Mouse (Mus musculus) neural tube, embryonic 12.5 days (tissue): ENCODE measurements around the gene Olfr524. TPM values are rescaled to one million over a fixed set of nuclear protein-coding genes. Genes with fewer than 3 reads are reported as not detected.

ENCODE experiments used
- ATAC-seq: fragments of 200-750 bp; cut with Nextera tagmentation; 2 replicates; pipeline ENCODE4 v1.8.0; 2017; ENCODE audit warnings: low read depth, mild to moderate bottlenecking, moderate TSS enrichment, moderate library complexity; ENCODE audit not compliant: low FRiP score
- H3K27ac ChIP-seq: fragments of 300-500 bp; sonication (generic); 2 replicates; pipeline ENCODE4 v1.5.1; 2016
- H3K27me3 ChIP-seq: fragments of 300-500 bp; sonication (generic); replicated peaks from 2 replicates; pipeline ENCODE4 v1.6.1; 2016; ENCODE audit warnings: mild to moderate bottlenecking
- H3K36me3 ChIP-seq: fragments of 300-500 bp; sonication (generic); 2 replicates; pipeline ENCODE4 v1.6.1; 2016; ENCODE audit warnings: mild to moderate bottlenecking
- H3K4me1 ChIP-seq: fragments of 300-500 bp; sonication (generic); 2 replicates; pipeline ENCODE4 v1.6.1; 2016
- H3K4me2 ChIP-seq: fragments of 300-500 bp; sonication (generic); replicated peaks from 2 replicates; pipeline ENCODE4 v1.6.1; 2016; ENCODE audit warnings: mild to moderate bottlenecking
- H3K4me3 ChIP-seq: fragments of 300-500 bp; sonication (generic); 2 replicates; pipeline ENCODE4 v1.5.1; 2016
- H3K9ac ChIP-seq: fragments of 300-500 bp; sonication (generic); 2 replicates; pipeline ENCODE4 v1.6.1; 2016; ENCODE audit warnings: mild to moderate bottlenecking
- H3K9me3 ChIP-seq: fragments of 300-500 bp; sonication (generic); 2 replicates; pipeline ENCODE4 v1.6.1; 2016; ENCODE audit warnings: mild to moderate bottlenecking
- WGBS: fragments of 180-500 bp; shearing (Covaris S2); methylation state at CpG from one replicate; pipeline ENCODE4 v1.1.7; 2016; 5-methylcytosine and 5-hydroxymethylcytosine counted together
- polyA plus RNA-seq: library from polyadenylated mRNA; unstranded; fragments of >200 nt; fragmentation: Nextera tagmentation; extraction: Ambion mirVana; gene quantifications from 2 replicates; pipeline ENCODE4 v1.2.1, GENCODE M21; 2016

Olfr524 gene
- polyA plus RNA-seq, 1 experiment from 2014 or later = not detected

DNA sequence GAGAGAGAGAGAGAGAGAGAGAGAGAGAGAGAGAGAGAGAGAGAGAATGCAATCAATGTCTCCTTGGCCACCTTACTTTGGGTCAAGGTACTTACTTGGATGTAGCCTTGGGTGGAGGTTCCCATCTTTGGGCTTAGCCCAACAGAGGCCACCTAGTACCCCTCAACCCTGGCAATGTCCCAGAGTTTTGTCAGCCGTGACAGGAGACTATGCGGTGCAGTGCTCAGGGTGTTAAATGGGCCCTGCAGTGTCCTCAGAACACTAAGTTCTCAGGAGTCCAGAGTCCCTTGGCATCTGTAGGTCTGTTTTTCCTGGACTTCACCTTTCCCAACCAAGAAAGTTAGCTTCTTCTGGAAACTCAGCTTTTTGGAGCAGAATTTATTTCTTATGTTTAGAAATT, 26.6 kb downstream of the Olfr524 start:
- Histone ChIP-seq H3K27ac (no peak overlapping the region), H3K36me3 (no peaks in the 10 kb centered on the region), H3K4me3 (no peak overlapping the region), H3K4me1 (no peaks in the 10 kb centered on the region), H3K9me3 (no peaks in the 10 kb centered on the region), H3K4me2 (no peak overlapping the region), H3K27me3 (no peaks in the 10 kb centered on the region), H3K9ac (no peak overlapping the region)
- WGBS = 88% methylated on average over 2 of the region's 2 CpGs
- ATAC-seq = no peak

DNA sequence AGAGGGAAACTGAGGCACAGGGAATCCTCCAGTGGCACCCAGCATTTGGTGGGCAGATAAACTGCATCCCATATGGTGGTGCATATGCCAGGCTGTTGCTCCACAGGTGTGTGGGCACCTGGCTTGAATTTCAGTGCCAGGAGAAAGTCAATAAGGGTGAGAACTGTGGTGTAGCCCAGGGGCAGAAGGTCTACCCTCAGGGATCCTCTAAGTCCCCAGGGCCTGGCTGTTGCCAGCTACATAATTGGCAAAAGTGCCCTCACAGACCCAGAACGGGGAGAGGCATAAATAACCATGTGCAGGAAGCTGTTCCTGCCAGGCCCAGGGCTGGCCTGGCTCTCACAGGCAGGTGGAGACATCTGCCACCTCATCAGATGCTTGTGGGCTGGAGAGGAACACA, 32.8 kb downstream of the Olfr524 start, which contains the start of gene Olfr523:
TSS of gene Olfr523 (plus strand) at position 282 of the 400 bp plus-strand sequence.
- Histone ChIP-seq H3K27ac (no peak within 1 kb of the TSS), H3K4me2 (no peak within 1 kb of the TSS), H3K4me3 (no peak within 1 kb of the TSS), H3K9me3 (no peaks in the 10 kb centered on the region), H3K4me1 (no peaks in the 10 kb centered on the region), H3K9ac (no peak within 1 kb of the TSS), H3K27me3 (no peaks in the 10 kb centered on the region), H3K36me3 (no peaks in the 10 kb centered on the region)
- ATAC-seq = no peak
- WGBS = 42% methylated on average over 1 of the region's 1 CpGs

DNA sequence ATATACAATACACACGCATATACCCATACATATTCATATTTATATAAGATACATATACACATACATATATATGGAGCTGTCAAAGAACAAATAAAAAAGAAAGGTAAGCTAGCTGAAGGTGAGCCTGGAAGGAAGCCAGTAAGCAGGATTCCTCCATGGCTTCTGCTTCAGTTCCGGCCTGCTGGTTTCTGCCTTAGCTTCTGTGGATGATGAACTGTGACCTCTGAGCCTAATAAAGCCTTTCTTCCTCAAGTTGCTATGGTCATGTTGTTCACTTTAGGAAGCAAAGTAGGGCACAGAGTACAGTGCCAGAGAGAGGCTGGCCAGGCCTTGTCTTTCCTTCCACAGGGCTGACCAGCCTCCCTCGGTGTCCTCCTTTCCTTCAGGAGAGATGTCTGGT, 34.9 kb downstream of the Olfr524 start:
- no peaks in the 10 kb centered on the region for H3K27me3 ChIP-seq

DNA sequence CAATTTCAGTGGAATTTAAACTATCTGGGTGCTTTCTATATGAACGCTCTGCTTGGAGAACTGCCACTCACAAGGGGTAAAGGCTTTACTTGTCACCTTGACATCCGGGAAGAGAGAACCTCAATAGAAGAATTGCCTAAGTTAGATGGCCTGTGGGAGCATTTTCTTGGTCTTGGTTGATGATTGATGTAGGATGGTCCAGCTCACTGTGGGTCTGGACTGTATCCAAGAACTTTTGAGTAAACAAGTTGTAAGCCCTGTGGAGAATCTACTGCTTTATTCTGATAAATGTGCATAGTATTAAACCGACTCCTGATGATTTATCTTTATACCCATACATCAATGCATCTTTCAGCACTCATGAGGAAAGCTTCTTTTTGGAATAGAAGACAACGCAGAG, 36.4 kb downstream of the Olfr524 start:
- no peak overlapping the region for H3K27ac ChIP-seq
- H3K4me1 ChIP-seq = no peaks in the 10 kb centered on the region
- no peak for ATAC-seq
- no peak overlapping the region for H3K4me2 ChIP-seq
- 89% methylated on average over 4 of the region's 4 CpGs for WGBS
- H3K9ac ChIP-seq = no peak overlapping the region
- H3K9me3 ChIP-seq = no peaks in the 10 kb centered on the region
- H3K4me3 ChIP-seq = no peak overlapping the region
- no peaks in the 10 kb centered on the region for H3K36me3 ChIP-seq
- H3K27me3 ChIP-seq = no peaks in the 10 kb centered on the region

More for the DNA sequence above, 34.9 kb downstream of the Olfr524 start:
- no peaks in the 10 kb centered on the region for H3K4me1 ChIP-seq
- ATAC-seq = no peak
- H3K9me3 ChIP-seq = no peaks in the 10 kb centered on the region
- H3K27ac ChIP-seq = no peak overlapping the region
- H3K9ac ChIP-seq = no peak overlapping the region
- no peaks in the 10 kb centered on the region for H3K36me3 ChIP-seq
- H3K4me2 ChIP-seq = no peak overlapping the region
- 98% methylated on average over 3 of the region's 3 CpGs for WGBS
- no peak overlapping the region for H3K4me3 ChIP-seq

DNA sequence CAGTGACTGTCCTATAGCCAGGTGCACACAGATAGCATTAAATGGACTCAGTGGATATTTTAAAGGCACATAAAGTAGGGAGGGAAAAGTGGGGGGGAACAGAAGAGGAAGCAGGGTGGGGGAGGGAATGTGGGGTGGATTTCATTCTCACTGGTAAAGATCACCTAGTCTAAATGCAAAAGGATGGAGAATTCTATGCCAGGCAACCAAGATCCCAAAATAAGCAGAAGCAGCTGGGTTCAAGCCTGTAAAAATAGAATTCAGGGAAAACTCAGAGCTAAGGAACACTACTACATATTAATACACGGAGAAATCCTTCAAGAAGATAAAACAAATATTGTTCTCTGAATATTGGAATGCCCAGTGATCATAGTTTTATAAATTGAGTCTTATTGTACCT, 37.8 kb downstream of the Olfr524 start:
- no peak overlapping the region for H3K27ac ChIP-seq
- H3K9ac ChIP-seq = no peak overlapping the region
- no peaks in the 10 kb centered on the region for H3K36me3 ChIP-seq
- no peak overlapping the region for H3K4me2 ChIP-seq
- no peaks in the 10 kb centered on the region for H3K9me3 ChIP-seq
- H3K4me1 ChIP-seq = no peaks in the 10 kb centered on the region
- 80% methylated on average over 1 of the region's 1 CpGs for WGBS
- H3K4me3 ChIP-seq = no peak overlapping the region
- ATAC-seq = no peak
- H3K27me3 ChIP-seq = no peaks in the 10 kb centered on the region

DNA sequence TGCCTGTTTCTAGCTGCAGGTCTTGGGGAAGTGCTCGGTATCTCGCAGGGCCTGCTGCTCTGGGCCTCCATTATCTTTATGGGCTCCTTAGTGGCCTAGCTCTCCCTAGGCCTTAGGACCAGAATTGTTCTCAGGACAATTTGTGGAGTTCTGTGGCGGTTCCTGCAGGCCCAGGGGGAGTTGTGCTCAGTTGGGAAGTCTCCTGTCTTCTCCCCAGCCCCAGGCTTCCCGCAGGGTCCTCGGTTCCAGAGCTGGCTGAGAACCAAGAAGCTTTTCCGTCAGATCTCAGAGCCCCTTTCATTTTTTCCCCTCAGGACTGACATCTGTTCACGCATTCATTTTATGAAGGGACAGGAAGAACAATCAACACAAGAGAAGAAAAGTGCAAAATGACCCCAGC, 41.1 kb downstream of the Olfr524 start, which contains the start of gene Olfr522:
TSS of gene Olfr522 (minus strand) at position 101 of the 400 bp plus-strand sequence.
- no peak within 1 kb of the TSS for H3K27ac ChIP-seq
- no peak within 1 kb of the TSS for H3K4me2 ChIP-seq
- H3K36me3 ChIP-seq = no peaks in the 10 kb centered on the region
- WGBS = 76% methylated on average over 7 of the region's 7 CpGs
- H3K4me3 ChIP-seq = no peak within 1 kb of the TSS
- no peaks in the 10 kb centered on the region for H3K27me3 ChIP-seq
- H3K9me3 ChIP-seq = no peaks in the 10 kb centered on the region
- no peak for ATAC-seq
- H3K4me1 ChIP-seq = no peaks in the 10 kb centered on the region
- H3K9ac ChIP-seq = no peak within 1 kb of the TSS

DNA sequence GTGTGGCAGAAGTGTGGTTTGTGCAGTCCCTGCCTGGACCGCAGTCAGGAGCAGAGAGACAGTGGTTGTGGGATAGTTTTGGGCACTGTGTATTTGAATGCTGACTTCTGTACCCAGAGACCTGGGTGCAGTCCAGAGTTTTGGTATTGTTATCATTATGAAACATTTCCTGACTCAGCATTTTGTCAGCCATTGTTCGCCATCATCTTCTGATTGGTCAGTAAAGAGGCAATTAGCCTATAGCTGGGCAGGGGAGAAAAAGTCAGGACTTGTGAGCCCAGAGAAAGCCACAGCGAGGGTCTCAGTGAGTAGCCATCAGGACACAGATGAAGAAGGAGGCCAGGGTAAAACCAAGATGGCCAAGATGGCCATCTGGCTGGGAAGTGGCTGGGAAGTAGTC, 45.4 kb downstream of the Olfr524 start:
- no peaks in the 10 kb centered on the region for H3K36me3 ChIP-seq
- H3K4me3 ChIP-seq = no peak overlapping the region
- H3K4me2 ChIP-seq = no peak overlapping the region
- no peaks in the 10 kb centered on the region for H3K4me1 ChIP-seq
- no peak overlapping the region for H3K27ac ChIP-seq
- no peaks in the 10 kb centered on the region for H3K27me3 ChIP-seq
- WGBS = 85% methylated on average over 3 of the region's 3 CpGs
- ATAC-seq = no peak
- no peaks in the 10 kb centered on the region for H3K9me3 ChIP-seq
- H3K9ac ChIP-seq = no peak overlapping the region

DNA sequence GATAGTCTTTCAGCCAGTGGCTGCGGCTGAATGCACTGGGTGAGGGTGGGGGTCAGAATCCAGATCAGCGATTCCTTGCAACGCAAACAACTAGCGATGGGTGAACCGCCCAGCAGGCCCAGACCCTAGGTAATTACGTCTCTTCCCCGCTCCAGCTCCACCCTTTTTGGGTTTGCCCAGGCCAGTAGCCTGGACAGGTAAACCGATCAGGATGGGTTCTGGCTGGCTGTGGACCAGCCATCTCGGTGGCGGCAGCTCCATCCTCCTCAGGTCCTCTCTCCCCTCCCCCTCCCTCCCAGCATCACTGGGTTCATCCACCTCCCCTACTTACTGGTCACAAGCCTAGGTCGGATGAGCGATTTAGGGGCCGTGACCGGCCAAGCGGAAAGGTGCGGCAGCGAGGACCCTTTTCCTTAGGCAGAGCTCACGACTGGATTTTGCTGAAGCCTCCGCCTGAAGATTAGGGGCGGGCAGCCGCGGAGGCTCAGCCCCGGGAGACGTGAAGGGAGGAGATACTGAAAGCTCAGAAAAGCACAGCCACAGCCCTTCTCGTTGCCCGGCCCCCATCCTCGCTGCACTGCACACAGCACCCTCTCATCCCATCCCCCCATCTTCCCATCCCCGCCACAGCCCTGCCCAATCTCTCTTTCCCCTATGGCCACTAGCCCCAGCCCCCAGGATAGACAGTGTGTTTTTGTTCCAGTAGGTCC, 51.4 kb downstream of the Olfr524 start, which contains the start of gene Sprn:
TSS of gene Sprn (minus strand) at position 660 of the 710 bp plus-strand sequence.
- H3K9me3 ChIP-seq = no peaks in the 10 kb centered on the region
- peaks cover 8% of the 10 kb centered on the region for H3K4me1 ChIP-seq
- peaks cover 8% of the 10 kb centered on the region; the same call in 1 of the 2 replicates for H3K36me3 ChIP-seq
- peak within 1 kb of the TSS; percentile 62 for H3K4me2 ChIP-seq
- peak within 1 kb of the TSS; percentile 58 for H3K9ac ChIP-seq
- ATAC-seq = peak; percentile 49
- WGBS = 2% methylated on average over 28 of the region's 28 CpGs
- no peak within 1 kb of the TSS for H3K27ac ChIP-seq
- peak within 1 kb of the TSS; percentile 36 for H3K4me3 ChIP-seq
- peaks cover 27% of the 10 kb centered on the region for H3K27me3 ChIP-seq

DNA sequence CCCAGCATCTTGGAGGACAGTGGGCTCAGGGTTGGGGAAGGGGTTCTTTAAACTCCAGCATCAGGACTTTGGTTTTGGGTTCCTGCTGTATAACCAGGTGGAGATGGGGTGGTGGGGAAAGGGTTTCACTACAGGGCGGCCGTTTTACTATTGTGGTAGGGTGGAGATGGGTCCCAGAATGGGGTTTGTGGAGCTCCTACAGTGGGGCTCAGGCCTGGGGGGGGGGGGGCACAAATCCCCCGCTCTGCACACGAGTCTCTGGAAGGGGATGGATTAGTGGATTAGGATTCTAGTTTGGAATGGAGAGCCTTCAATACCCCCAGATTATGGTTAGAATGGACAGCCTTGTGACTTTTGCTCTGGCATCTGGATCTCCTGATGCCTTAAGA, 51.9 kb downstream of the Olfr524 start:
- Histone ChIP-seq H3K9me3 (no peaks in the 10 kb centered on the region), H3K27ac (no peak overlapping the region), H3K9ac (peak overlapping the region; percentile 58), H3K4me2 (peak overlapping the region; percentile 62), H3K36me3 (peaks cover 8% of the 10 kb centered on the region; the same call in 1 of the 2 replicates), H3K4me1 (peaks cover 8% of the 10 kb centered on the region), H3K4me3 (peak overlapping the region; percentile 36), H3K27me3 (peaks cover 27% of the 10 kb centered on the region)
- 26% methylated on average over 4 of the region's 4 CpGs for WGBS
- ATAC-seq = 0 out of 2 replicates have a peak, but pooled peaks have one; percentile 8

DNA sequence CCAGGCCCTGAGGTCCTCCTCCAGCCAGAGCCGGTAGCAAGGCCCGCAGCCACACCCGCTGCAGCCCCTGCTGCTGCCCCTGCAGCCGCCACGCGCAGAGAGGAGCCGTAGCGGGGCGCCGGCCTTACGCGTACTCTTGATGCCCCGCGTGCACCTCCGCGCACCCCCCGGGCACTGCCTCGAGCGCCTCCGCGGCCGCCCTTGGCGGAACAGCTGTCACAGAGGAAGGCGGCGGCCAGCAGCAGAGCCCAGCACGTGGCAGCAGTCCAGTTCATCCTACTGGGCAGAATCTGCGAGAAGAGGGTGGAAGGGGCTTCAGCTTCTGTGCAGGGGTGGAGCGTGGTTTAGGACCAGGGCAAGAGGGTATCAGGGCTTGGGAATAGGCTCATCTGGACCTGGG, 52.4 kb downstream of the Olfr524 start:
- Histone ChIP-seq H3K4me1 (peaks cover 8% of the 10 kb centered on the region), H3K27me3 (peaks cover 27% of the 10 kb centered on the region), H3K36me3 (peaks cover 8% of the 10 kb centered on the region; the same call in 1 of the 2 replicates), H3K9ac (peak overlapping the region; percentile 58), H3K9me3 (no peaks in the 10 kb centered on the region), H3K27ac (no peak overlapping the region), H3K4me2 (peak overlapping the region; percentile 62), H3K4me3 (peak overlapping the region; percentile 20)
- peak; percentile 42 for ATAC-seq
- 5% methylated on average over 28 of the region's 28 CpGs for WGBS
